Mouse (Mus musculus) adrenal gland, postnatal 4 days (tissue): ENCODE measurements around the gene Rfx7. TPM values are rescaled to one million over a fixed set of nuclear protein-coding genes. Genes with fewer than 3 reads are reported as not detected.

Experiments
- DNase-seq, 2 experiments: peaks; one replicate each; pipeline ENCODE4 v3.0.0; 2021 to 2022; ENCODE audit warnings: low spot score in 2 of 2, mixed read lengths in 2 of 2
- long read RNA-seq, 2 experiments: library from polyadenylated mRNA; stranded (forward); transcript quantifications; one replicate each; pipeline ENCODE4 v2.0.0; 2021
- total RNA-seq, 2 experiments: library from RNA; stranded (reverse); gene quantifications; 2 replicates each; pipeline ENCODE4 v1.2.3; 2021

Rfx7 gene
- 10 to 100 TPM; 37.1 to 38.0 TPM for total RNA-seq
- long read RNA-seq, experiment 1, partial matches to known transcripts, result 0 of 5 reads
- long read RNA-seq, experiment 1, other reads (novel, unspliced or antisense), result 1 of 5 reads
- long read RNA-seq, experiment 2, transcript Rfx7-203 (8 exons, 1,457 nt), result major isoform, 9 of 13 reads
- long read RNA-seq, experiment 2, partial matches to known transcripts, result 1 of 13 reads
- long read RNA-seq, experiment 2, other reads (novel, unspliced or antisense), result 3 of 13 reads

DNA sequence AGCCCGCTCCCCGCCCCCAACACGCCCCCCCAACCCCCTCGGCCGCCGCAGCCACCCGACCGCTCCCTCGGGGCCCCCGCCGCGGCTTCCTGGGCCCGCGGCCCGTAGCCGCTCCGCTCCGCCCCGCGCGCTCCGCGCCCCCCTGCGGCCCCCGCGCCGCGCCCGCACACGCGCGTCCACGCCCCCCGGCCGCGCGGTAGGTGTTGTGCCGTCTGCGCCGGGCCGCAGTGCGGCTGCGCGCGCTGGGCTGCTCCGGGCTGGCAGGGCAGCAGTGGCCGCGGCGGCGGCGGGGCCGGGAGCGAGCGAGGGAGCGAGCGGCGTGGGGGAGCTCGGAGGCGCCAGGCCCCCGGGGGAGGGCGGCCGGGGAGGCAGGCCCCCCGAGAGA lies at the start of gene Rfx7:
Rfx7 (plus strand) TSS at position 245 of the 385 bp plus-strand sequence.
- DNase-seq, result peak; percentile 55 to 62

DNA sequence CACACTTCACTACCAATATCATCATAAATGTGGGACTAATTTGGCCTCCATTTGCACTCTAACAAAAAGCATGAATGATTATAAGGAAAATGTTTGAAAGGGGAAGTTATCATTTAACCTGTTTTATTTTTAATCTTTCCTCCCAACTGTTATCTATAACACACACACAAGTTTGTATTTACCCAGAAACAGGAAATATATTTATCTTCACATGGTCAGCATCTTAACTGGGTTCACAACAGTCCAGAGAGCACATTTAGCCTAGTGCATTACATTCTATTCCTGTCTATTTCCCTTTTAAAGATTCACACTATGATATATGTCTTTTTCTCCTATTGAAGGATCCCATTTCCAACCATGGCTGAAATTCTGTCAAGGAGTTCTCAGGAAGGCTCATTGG lies 43.5 kb upstream of the Rfx7 start:
- no peak for DNase-seq

DNA sequence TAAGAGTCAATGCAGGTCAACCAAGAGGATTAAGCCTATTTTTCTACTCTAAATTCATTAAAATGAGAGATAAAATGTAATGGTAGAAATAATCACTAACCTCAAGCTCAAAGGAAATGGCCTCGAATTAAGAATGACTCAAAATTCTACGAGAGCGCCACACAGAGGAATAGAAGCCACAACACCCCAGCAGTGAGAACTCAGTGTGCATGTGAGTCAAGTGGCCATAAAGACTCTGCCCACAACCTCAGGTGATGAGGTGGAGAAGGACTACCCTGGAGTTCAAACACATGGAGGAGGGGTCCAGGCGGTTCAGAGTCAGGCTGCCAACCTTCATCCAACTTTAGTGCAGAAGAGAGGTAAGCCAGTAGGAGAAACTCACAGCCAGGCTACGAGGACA lies 42.9 kb upstream of the Rfx7 start:
- DNase-seq, result no peak

DNA sequence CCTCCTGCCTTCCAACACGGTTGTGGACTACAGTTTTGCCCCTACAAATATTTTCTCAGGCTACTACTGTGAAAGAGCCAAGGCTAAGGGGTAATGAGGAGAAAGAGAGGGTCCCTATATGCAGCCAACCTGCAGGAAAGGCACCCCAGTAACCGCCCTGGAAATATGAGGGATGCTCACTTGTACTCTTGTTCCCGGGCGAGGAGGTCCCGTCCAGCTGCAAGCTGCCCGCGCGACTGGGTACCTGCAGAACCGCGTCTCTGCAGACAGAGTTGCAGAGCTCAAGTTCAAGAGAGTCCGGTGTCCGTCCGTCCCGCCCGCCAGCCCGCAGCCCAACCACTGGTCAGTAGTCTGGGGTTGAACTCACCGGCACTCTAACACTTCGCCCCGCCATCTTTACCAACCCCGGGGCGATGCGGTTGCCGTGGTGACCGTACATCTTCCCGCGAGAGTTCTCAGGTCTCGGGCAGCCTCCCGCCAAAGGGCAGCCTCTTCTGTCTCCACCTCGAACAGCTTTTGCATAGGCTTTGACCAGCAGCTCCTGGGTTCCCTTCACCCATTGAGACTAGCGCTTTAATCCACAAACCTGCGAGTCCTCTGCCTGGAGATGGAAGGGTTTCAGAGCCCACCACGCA lies 40.4 kb upstream of the Rfx7 start:
- peak; percentile 83 to 87 for DNase-seq

DNA sequence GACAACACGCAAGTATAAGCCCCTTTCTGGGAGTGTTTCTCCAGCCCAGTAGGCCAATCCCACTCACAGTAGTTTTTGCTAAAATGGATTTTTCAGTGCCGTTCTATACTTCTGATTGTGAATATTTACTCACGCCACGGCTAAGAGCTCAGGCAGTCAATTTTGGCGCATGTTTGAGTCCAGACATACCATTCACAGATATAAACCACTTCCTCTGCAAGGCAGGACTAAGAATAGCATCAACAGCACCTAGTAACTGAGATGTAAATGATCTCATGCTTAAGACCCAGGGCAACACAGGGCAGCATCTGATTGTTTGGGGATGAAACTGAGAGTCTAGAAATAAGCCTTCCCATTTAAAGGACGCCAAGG lies 39.9 kb upstream of the Rfx7 start, which contains the start of gene Tex9:
Tex9 (minus strand) TSS at position 19 of the 372 bp plus-strand sequence.
- no peak for DNase-seq

DNA sequence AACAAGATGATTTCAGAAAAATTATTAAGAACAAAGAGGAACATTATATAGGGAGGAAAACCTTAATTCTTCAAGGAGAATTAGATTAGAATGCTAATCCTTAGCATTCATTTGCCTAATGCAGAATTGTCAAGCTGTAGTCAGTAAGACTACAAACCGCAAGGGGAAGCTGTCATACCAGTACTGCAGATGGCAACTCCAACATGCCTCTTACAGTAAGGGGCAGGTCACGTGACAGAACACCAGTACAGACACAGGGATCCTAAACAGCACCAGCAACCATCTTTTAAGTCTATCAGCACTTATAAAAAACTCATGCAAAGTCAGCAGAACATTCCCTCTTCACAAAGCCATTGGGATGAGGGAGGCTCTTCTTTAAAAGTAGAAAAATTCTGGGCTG lies 38.6 kb upstream of the Rfx7 start:
- DNase-seq, result no peak

DNA sequence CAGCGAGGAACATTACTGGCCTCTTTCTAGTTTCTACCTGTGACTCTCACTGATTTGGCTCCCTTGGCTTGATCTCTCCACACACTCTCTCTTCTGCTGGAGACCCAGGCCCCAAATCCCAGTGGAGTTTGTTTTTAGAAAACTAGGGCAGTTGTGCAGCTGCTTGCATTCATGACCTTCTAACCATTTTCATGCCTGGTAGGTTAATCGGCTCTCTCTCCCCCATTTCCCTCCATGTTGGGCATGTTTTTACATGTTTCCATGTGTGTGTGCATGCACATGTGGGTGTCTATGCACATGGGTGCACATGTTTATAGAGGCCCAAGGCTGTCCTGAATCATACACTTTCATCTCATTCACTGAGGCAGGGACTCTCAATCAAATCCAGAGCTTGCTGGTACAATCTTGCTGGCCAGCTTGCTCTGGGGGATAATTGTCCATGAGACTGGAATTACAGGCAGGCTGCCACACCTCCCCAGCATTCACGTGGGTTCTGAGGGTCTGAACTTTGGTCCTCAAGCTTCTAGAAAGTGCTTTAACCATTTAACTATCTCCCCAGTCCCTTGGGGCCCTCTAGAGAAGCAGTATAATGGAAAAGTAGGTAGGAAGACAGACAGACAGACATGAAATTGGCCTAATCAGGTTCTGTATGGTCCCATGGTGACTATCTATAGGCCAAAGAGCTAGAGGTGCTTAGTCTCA lies 37.9 kb upstream of the Rfx7 start:
- DNase-seq, result no peak

DNA sequence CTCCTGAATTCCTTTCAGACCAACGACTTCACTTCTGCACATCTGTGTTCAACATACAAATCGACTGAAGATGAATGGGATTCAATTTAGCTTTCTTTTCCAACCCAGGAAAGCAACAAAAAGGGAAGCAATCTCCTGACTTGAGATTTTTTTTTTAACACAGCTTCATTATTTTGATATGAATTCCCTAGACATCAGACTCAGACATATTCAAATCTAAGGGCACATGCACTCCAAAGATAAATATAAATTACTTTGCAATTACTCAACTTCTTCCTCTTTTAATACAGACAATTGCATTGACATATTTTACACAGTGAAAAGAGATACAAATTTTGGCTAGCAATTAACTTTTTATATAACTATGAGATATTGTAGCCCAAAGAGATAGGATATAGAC lies 35.3 kb upstream of the Rfx7 start:
- DNase-seq, result no peak

DNA sequence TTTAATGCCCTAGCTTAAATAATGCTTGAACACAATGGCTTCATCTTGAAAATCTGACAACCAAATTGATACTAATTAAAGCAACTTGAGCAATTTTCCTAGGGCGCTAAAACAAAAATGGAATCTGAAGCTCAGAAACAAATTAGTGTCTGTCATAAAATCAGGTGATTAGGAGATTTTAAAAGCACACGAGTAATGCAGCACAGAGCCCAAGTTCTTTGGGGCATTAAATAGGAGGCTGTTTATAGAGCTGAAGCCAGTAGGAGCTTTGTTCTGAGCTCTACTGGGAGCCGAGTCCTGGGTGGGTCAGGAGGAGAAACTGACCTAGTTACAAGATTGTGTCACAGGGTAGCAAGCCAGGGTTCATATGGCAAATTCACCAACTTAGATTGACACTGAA lies 34.9 kb upstream of the Rfx7 start:
- no peak for DNase-seq

DNA sequence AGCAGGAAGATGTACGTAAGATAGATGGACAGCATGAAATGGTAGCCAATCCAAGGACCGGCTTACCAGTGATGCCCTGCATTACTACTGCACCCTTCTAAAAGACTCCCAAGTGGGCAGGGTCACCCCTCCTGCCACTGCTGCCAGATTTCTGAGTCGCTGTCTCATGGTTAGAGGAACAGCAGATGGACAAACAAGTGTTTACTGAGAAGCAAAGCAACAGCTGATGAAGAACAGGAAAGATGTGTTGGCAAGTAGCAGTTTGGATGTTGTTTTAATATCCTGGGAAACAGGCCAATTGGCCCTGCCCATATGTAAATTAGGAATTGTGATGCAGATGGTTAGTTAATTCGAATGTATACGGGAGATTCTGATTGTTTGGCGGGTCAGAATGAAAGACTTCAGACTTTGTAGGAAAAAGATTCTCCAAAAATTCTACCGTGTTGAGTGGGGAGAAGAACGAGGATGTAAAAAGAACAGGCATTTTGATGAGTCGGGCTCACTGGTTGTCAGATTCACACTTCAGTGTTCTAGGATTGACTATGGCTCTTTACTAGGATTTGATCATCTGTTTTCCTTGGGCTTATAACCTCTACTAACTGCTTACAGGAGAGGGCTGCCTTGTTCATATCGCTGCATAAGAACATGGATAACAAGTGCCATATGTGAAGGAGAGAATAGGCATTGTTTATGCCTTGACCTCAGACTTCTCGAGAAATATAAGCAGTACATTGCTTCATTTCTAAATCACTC lies 19.6 kb upstream of the Rfx7 start:
- no peak for DNase-seq

DNA sequence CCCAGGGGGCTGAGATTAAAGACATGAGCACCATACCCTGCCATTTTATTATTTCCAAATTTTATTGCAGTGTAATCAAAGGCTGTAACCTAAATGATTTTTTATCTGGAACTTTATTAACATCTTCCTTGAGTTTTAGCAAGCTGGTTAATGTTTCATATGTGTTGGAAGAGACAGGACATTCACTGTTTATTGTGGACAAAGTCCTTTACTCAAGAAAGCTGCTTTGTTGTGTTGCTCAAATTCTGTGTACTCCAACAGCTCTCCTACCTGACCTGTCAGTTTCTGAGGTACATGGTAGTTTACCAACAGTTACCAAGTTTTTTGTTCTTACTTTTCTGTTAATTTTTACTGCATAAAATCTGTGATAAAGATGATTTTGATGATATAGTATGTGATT lies 16.7 kb upstream of the Rfx7 start:
- DNase-seq, result no peak

DNA sequence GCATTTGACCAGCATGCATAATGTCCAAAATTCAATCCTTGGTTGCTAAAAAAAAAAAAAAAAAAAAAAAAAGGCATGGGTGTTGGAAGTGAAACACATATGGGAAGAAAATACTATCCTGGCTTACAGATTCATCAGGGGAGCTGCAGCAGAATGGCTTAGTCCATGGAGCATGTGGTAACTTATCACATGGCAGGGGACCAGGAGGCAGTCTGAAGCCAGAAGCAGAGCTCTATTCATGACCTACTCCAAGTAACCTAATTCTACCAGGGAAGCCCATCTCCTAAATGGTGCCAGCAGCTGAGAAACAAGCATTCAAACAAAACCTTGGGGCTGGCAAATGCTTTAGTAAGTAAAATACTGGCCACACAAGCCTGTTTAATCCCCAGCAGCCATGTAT lies 12.8 kb upstream of the Rfx7 start:
- no peak for DNase-seq

DNA sequence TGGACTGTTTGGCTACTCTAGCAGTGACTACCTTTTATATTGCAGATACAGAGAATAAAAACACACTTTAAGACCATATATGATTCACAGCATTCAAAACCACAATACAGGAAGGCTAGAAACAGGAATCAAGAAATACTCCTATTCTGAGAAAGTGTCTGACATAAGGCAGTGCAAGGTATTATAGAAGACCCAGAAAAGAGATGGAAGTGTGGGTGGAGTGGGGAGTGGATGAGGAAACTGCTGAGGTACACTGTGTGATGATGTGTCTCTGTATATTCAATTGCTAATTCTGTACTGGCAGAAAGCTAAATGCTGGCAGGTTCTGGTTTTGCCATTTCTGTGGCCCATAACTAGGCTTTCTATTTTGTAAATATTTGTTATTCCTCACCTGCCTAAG lies 11.2 kb upstream of the Rfx7 start:
- no peak for DNase-seq

DNA sequence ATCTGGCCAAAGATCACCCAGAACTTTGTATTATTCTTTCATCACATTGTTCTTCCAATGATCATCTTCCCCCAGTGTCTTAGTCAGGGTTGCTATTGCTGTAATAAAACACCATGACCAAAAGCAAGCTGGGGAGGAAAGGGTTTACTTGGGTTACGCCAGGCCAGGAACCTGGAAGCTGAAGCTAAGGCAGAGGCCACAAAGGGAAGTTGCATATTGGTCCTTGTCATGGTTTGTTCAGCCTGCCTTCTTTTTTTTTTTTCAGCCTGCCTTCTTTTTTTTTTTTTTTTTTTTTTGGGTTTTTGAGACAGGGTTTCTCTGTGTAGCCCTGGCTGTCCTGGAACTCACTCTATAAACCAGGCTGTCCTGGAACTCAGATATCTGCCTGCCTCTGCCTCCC lies 5.9 kb upstream of the Rfx7 start:
- no peak for DNase-seq

DNA sequence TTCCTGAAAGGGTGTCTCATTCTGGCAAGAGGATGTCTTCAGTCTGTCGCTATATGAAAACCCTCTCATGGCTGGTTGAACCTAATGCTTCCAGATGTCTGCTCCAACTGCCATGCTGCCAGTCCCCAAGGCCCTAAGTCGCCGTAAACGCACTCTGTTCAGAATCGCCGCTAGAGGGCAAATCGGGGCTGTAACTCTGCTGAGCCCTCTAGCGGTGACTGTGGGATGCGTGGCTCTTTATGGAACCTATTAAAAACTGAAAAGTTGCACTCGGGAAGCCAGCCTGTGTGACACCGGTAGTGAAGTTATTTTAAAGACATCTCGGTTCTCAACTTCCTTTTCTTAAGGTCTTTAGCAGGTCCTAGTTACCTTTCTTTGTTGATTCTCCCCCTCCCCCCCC lies 1.8 kb upstream of the Rfx7 start:
- DNase-seq, result peak; percentile 60 to 79

DNA sequence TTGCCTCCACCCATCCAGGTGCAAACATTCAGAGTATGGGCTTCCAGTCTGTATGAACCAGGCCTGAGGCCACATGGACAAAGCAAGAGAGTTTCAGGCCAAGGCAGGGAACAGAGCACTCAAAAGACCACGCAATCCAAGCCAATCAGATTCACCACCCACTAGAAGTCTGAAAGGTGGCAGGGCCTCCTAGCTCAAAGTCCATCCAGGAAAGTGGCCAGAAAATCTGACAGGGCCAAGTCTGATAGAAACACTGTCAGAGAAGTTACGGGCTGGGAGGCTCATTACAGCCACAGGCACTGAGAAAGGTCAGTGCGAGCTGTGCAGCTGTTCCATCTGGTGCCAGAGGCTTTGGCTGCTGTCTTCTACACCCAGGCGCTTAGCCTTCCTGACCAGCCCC lies 1.2 kb upstream of the Rfx7 start:
- DNase-seq, result peak in 1 of 2 experiments; percentile 3

DNA sequence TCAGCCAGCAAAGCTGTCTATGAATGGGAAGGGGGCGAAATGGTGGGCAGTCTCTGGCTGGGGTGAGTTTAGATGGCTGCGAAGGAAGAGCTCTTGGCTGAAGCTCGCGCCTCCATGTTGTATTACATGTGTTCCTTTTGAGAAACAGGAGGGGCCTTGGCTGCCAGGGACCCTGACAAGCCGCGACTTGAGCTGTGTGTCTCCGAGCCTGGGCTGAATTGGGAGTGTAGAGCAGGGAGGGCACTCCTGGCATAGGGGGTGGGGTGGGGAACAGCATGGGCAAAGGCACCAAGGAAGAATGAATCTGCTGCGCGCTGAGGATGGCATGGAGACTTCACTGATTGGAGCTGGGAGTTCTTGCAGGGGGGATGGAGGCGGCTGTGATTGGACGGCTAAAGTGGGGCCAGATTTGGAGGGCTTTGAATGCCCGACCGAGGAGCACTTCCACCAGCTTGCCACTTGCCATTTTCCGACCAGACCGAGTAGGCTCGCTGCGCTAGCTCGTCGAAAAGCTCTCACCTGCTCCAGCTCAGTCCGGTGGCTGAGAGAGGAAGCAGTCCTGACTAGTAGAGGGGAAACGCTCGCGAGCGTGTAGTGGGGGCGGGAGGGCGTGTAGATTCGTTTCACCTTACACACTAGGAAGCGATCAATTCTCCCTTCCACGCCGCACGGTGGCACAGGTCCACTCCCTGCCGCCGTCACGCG lies 597 bp upstream of the Rfx7 start:
- DNase-seq, result peak; percentile 58 to 68

DNA sequence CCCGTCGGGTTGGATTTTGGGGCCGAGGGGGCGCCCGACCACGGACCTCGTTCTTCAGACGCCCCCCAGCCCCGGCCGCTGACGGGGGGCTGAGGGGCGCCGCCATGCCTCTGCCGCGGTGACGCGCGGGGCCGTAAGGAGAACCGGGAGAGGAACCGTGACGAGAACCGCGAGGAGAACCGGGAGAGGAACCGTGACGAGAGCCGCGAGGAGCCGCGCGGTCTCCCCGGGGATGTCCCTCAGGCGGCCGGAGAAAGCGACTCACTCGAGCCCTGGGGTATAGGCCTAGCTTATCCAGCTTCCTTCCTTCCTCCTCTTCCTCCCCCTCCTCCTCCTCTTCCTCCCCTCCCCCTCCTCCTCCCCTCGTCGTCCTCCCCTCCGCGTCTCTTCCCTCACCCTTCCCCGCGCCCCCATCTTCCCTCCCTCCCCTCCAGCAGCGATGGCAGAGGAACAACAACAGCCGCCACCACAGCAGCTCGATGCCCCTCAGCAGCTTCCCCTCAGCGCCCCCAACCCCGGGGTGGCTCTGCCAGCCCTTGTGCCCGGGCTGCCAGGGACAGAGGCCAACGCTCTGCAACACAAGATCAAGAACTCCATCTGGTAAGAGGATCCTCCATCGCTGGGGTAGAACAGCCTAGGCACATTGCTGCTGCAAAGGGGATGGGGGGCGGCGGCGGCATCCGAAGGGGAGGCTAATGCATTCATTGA lies 495 bp downstream of the Rfx7 start:
- DNase-seq, result peak; percentile 25 to 35

DNA sequence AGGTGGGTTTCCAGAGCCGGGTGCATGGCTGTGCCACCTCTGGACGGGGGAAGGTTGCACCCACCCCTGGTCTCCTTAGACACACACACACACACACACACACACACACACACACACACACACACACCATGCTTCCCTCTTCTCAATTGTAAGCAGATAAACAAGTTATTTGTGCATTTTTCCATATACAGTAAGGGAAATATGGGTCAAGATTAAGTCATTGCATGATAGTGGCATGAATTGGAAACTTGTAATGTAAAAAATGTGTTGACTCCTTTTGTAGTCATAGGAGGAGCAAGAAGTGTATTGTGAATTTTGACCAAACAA lies 1.0 kb downstream of the Rfx7 start:
- DNase-seq, result no peak

DNA sequence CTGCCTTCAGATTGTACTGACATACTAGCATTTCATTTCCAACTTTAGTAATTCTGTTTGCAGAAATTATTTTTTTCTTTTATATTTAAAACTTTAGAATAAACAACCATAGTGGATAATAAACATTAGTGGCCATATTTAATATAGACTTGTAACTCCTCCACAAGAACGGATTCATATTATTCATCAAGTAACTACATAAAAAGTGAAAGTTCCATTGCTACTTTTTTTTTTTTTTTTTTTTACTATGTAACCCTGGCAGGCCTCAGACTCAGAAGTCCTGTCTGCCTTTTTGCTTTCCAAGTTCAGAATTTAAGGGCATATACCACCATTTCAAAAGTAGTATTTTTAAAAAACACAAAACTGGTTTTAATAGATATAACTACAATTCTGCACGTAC lies 2.9 kb downstream of the Rfx7 start:
- DNase-seq, result no peak

DNA sequence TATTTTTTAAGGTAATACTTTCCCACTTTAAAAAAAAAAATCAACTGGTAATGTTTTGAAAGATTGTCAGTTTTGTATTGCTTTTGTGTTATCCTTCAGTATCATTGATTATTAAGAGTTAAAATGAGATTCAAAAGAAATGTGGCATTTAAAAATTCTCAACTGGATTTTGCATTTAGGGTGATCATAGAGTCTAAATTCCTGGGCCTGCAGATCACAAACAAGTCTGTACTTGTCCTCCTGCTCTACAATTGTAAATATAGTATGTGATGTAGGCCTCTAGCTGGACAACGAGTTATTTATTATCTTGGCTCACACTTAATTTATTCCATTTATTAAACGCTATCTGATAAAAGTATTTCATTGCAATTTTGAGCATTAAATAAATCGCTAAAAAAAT lies 3.4 kb downstream of the Rfx7 start:
- DNase-seq, result no peak
